Mouse (Mus musculus) spleen, adult 2 months (tissue): ENCODE data around the gene Otof.

Experiments
- CTCF ChIP-seq: fragments of 200-500 bp; IDR thresholded peaks from 2 replicates; pipeline ENCODE4 v1.5.1; 2011; ENCODE audit warnings: mild to moderate bottlenecking, inconsistent platforms; ENCODE audit not compliant: insufficient read depth, insufficient read length, insufficient replicate concordance; ENCODE audit errors: extremely low read depth
- POLR2A ChIP-seq: fragments of 200-500 bp; IDR thresholded peaks from 2 replicates; pipeline ENCODE4 v1.6.1; 2011; ENCODE audit warnings: low read depth, low read length, inconsistent platforms

DNA sequence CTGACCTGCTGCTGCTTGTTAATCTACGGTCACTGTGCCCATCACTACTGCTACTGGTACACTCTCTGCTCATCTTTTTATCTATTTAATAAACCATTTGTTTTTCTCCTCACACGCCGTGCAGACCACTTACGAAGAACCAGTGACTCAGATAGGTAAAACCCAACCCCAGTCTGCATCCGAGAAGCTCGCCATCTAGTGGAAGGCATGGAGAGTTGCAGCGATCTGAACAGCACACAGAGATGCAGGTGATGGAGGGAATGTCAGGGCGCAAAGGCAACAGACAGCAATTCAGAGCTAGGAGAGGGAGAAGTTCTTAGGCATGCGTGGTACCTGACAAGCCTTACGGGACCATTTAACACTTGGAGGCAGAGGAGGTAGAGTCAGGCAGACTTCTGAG, 14.8 kb upstream of the Otof start:
- TF ChIP-seq CTCF (peak; percentile 64; the same call in 1 of the 2 replicates), POLR2A (no peak)
